Mouse (Mus musculus): ENCODE measurements around the gene Sidt1. TPM values are rescaled to one million over a fixed set of nuclear protein-coding genes. Genes with fewer than 3 reads are reported as not detected.

Gene Sidt1
- polyA plus RNA-seq, 1 experiment from 2014 or later: 0.20 TPM

GRCm38 (mm10) chr16:44331995-44332860 lies 768 bp downstream of the Sidt1 start:
- Histone ChIP-seq H3K4me3 (peak overlapping the region; percentile 55), H3K27me3 (peaks cover 26% of the 10 kb centered on the region), H3K9me3 (no peaks in the 10 kb centered on the region), H3K27ac (no peak overlapping the region), H3K9ac (peak overlapping the region; percentile 28), H3K4me1 (peaks cover 10% of the 10 kb centered on the region), H3K36me3 (no peaks in the 10 kb centered on the region), H3K4me2 (peak overlapping the region; percentile 99)
- ATAC-seq (ENCODE audit: borderline replicate concordance, extremely low read depth, low FRiP score, low TSS enrichment): peak; percentile 55; the same call in 1 of the 2 replicates
- WGBS: under 1% methylated on average over 60 of the region's 60 CpGs

DNA sequence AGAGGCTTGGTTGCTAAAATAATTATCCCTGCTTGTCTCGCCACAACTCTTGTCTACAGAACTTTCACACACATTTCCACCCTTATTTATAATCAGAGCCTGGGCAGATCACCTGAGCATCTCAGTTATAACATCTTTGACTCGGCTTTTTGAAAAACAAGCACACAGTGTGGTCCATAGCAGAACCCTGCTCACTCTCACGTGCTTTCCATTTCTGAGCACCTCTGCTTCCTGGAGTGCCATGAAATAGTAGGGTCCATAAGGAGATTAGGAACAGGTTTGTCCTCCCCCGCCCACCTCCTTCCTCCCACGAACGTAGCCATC lies 1.4 kb downstream of the Sidt1 start:
- Histone ChIP-seq H3K9me3 (no peaks in the 10 kb centered on the region), H3K4me3 (peak overlapping the region; percentile 55), H3K4me1 (peaks cover 10% of the 10 kb centered on the region), H3K9ac (peak overlapping the region; percentile 28), H3K27me3 (peaks cover 26% of the 10 kb centered on the region), H3K4me2 (peak overlapping the region; percentile 99), H3K27ac (no peak overlapping the region), H3K36me3 (no peaks in the 10 kb centered on the region)
- WGBS: 19% methylated on average over 6 of the region's 6 CpGs
- ATAC-seq (ENCODE audit: borderline replicate concordance, extremely low read depth, low FRiP score, low TSS enrichment): no peak

GRCm38 (mm10) chr16:44331154-44331553 lies 1.8 kb downstream of the Sidt1 start:
- WGBS: 24% methylated on average over 9 of the region's 9 CpGs
- peaks cover 10% of the 10 kb centered on the region for H3K4me1 ChIP-seq
- H3K9ac ChIP-seq: no peak overlapping the region
- H3K9me3 ChIP-seq: no peaks in the 10 kb centered on the region
- ATAC-seq (ENCODE audit: borderline replicate concordance, extremely low read depth, low FRiP score, low TSS enrichment): no peak
- H3K4me3 ChIP-seq: no peak overlapping the region
- H3K36me3 ChIP-seq: no peaks in the 10 kb centered on the region
- H3K4me2 ChIP-seq: peak overlapping the region; percentile 99; the same call in 1 of the 2 replicates
- H3K27me3 ChIP-seq: peaks cover 26% of the 10 kb centered on the region
- H3K27ac ChIP-seq: no peak overlapping the region

- Histone ChIP-seq H3K4me1 (peaks cover 10% of the 10 kb centered on the region), H3K4me2 (no peak overlapping the region), H3K9me3 (no peaks in the 10 kb centered on the region), H3K4me3 (no peak overlapping the region), H3K27ac (no peak overlapping the region), H3K27me3 (peaks cover 26% of the 10 kb centered on the region), H3K36me3 (no peaks in the 10 kb centered on the region), H3K9ac (no peak overlapping the region)
- 83% methylated on average over 9 of the region's 9 CpGs for WGBS
- no peak for ATAC-seq (ENCODE audit: borderline replicate concordance, extremely low read depth, low FRiP score, low TSS enrichment)
Observed at GRCm38 (mm10) chr16:44330657-44331056, 2.3 kb downstream of the Sidt1 start.

- Histone ChIP-seq H3K4me3 (no peak overlapping the region), H3K27ac (no peak overlapping the region), H3K27me3 (peaks cover 22% of the 10 kb centered on the region), H3K36me3 (no peaks in the 10 kb centered on the region), H3K9me3 (no peaks in the 10 kb centered on the region), H3K4me2 (no peak overlapping the region), H3K9ac (no peak overlapping the region), H3K4me1 (peaks cover 10% of the 10 kb centered on the region)
- no peak for ATAC-seq (ENCODE audit: borderline replicate concordance, extremely low read depth, low FRiP score, low TSS enrichment)
- 46% methylated on average over 4 of the region's 4 CpGs for WGBS
Observed at GRCm38 (mm10) chr16:44328644-44329043, 4.4 kb downstream of the Sidt1 start.

DNA sequence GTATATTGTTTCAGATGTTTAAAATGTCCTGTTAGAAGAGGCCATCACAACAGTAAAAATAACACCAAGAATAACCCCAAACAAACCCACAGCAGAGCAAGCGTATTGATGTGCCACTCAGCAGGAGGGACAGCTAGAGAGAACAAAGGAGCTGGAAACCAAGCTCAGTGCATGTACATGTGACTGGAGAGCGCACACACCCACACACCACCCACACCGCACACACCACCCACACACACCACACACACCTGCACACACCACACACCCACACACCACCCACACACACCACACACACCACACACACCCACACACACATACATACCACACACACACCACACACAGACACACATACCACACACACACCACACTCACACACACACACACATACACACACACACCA lies 12.8 kb downstream of the Sidt1 start:
- no peaks in the 10 kb centered on the region for H3K9me3 ChIP-seq
- no peaks in the 10 kb centered on the region for H3K27me3 ChIP-seq
- no peak for ATAC-seq (ENCODE audit: borderline replicate concordance, extremely low read depth, low FRiP score, low TSS enrichment)
- H3K4me2 ChIP-seq: no peak overlapping the region
- no peaks in the 10 kb centered on the region for H3K36me3 ChIP-seq
- no peak overlapping the region for H3K4me3 ChIP-seq
- WGBS: 85% methylated on average over 3 of the region's 3 CpGs
- H3K9ac ChIP-seq: no peak overlapping the region
- no peak overlapping the region for H3K27ac ChIP-seq
- no peaks in the 10 kb centered on the region for H3K4me1 ChIP-seq

GRCm38 (mm10) chr16:44316350-44316749 lies 16.6 kb downstream of the Sidt1 start:
- no peak overlapping the region for H3K4me2 ChIP-seq
- WGBS: 77% methylated on average over 4 of the region's 4 CpGs
- H3K36me3 ChIP-seq: no peaks in the 10 kb centered on the region
- H3K9ac ChIP-seq: no peak overlapping the region
- H3K27me3 ChIP-seq: no peaks in the 10 kb centered on the region
- no peak overlapping the region for H3K27ac ChIP-seq
- no peaks in the 10 kb centered on the region for H3K4me1 ChIP-seq
- H3K4me3 ChIP-seq: no peak overlapping the region
- no peaks in the 10 kb centered on the region for H3K9me3 ChIP-seq
- no peak for ATAC-seq (ENCODE audit: borderline replicate concordance, extremely low read depth, low FRiP score, low TSS enrichment)

DNA sequence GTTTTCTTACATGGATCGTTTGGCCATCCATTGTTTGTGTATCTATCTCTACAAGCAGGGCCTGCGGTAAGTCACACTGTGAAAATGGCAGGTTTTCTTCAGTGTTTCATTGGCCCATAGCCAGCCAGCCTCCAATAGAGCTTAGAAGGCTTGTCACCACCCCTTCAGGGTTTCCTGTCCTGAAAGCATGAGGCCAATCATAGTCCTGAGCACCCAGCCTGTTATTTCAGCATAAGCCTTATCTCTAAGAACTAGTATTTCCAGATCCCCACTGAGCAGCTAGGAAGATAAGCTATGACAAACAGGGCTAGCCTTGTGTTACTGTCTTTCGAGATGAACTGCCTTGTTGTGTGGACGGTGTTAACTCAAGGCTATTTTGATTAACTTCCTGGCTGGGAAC lies 19.6 kb downstream of the Sidt1 start:
- Histone ChIP-seq H3K4me2 (no peak overlapping the region), H3K4me3 (no peak overlapping the region), H3K36me3 (no peaks in the 10 kb centered on the region), H3K4me1 (no peaks in the 10 kb centered on the region), H3K27me3 (no peaks in the 10 kb centered on the region), H3K27ac (no peak overlapping the region), H3K9me3 (no peaks in the 10 kb centered on the region), H3K9ac (no peak overlapping the region)
- 58% methylated on average over 4 of the region's 4 CpGs for WGBS
- no peak for ATAC-seq (ENCODE audit: borderline replicate concordance, extremely low read depth, low FRiP score, low TSS enrichment)

DNA sequence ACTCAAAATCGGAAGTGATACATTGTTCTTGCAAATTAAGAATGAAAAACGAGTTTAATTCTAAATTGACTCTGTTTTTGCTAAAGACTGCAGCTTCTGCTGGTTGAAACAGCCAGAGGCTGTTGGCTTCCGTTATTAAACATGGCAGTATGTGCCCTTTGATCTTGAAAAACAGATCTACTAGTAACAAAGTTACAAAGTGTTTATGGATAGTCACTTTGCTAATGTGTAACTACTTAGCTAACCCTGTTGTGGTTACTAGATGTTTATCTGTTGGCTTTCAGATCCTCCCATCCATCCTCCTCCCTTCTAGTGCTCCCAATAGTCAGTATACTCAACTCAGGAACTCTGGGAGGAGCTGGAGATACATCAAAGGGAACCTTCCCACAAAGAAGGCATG lies 27.4 kb downstream of the Sidt1 start:
- H3K27ac ChIP-seq: no peak overlapping the region
- H3K4me3 ChIP-seq: no peak overlapping the region
- ATAC-seq (ENCODE audit: borderline replicate concordance, extremely low read depth, low FRiP score, low TSS enrichment): no peak
- H3K27me3 ChIP-seq: no peaks in the 10 kb centered on the region
- no peak overlapping the region for H3K9ac ChIP-seq
- H3K4me2 ChIP-seq: no peak overlapping the region
- 41% methylated on average over 3 of the region's 3 CpGs for WGBS
- no peaks in the 10 kb centered on the region for H3K9me3 ChIP-seq
- H3K36me3 ChIP-seq: no peaks in the 10 kb centered on the region
- H3K4me1 ChIP-seq: no peaks in the 10 kb centered on the region

- WGBS: 57% methylated on average over 2 of the region's 2 CpGs
- Histone ChIP-seq H3K27me3 (no peaks in the 10 kb centered on the region), H3K9ac (no peak overlapping the region), H3K4me2 (no peak overlapping the region), H3K36me3 (no peaks in the 10 kb centered on the region), H3K4me1 (no peaks in the 10 kb centered on the region), H3K27ac (no peak overlapping the region), H3K9me3 (no peaks in the 10 kb centered on the region), H3K4me3 (no peak overlapping the region)
- ATAC-seq (ENCODE audit: borderline replicate concordance, extremely low read depth, low FRiP score, low TSS enrichment): no peak
Observed at GRCm38 (mm10) chr16:44303822-44304221, 29.2 kb downstream of the Sidt1 start.

DNA sequence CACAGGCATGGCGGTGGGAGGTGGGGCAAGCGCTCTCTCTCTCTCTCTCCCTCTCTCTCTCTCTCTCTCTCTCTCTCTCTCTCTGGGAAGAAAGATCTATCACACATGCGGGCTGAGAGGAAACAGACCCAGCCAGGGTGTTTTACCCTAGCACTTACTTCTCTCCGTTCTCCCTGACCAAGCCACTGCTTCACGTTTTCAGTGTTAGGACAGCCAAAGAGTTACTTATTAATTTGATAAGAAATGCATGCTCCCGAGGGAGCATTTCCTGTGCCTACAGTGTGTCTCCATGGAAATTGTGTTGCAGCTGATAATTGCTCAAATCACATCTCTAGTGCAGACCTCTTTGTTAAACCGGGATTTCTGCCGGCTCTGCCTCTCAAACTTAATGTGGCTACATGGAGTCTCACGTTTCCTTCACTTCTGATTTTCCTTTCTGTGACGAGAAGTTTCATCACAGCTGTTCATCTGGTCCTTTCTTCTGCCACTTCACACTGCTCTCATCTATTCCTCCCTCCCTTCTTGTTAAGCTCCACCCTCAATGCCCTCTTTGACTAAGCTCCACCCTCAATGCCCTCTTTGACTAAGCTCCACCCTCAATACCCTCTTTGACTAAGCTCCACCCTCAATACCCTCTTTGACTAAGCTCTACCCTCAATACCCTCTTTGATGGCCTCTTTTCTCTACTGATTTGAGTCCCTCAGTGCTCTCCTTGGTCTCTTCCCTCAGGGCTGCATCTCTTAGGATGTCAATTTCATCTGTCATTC lies 30.7 kb downstream of the Sidt1 start:
- Histone ChIP-seq H3K4me3 (no peak overlapping the region), H3K27me3 (no peaks in the 10 kb centered on the region), H3K27ac (no peak overlapping the region), H3K4me1 (no peaks in the 10 kb centered on the region), H3K9ac (no peak overlapping the region), H3K9me3 (no peaks in the 10 kb centered on the region), H3K36me3 (no peaks in the 10 kb centered on the region), H3K4me2 (no peak overlapping the region)
- ATAC-seq (ENCODE audit: borderline replicate concordance, extremely low read depth, low FRiP score, low TSS enrichment): no peak
- WGBS: 39% methylated on average over 10 of the region's 10 CpGs

GRCm38 (mm10) chr16:44299438-44300093 lies 33.4 kb downstream of the Sidt1 start:
- H3K9ac ChIP-seq: no peak overlapping the region
- H3K27me3 ChIP-seq: no peaks in the 10 kb centered on the region
- H3K9me3 ChIP-seq: no peaks in the 10 kb centered on the region
- no peak for ATAC-seq (ENCODE audit: borderline replicate concordance, extremely low read depth, low FRiP score, low TSS enrichment)
- no peak overlapping the region for H3K27ac ChIP-seq
- H3K36me3 ChIP-seq: no peaks in the 10 kb centered on the region
- WGBS: 77% methylated on average over 20 of the region's 20 CpGs
- H3K4me3 ChIP-seq: no peak overlapping the region
- H3K4me1 ChIP-seq: no peaks in the 10 kb centered on the region
- no peak overlapping the region for H3K4me2 ChIP-seq
